Mouse (Mus musculus): Measurements from ENCODE around the gene Ass1. TPM values are rescaled to one million over a fixed set of nuclear protein-coding genes. Genes with fewer than 3 reads are reported as not detected.

Gene Ass1
- polyA plus RNA-seq, 1 experiment from 2014 or later: 10.5 TPM

- peak overlapping the region; percentile 60 for H3K27ac ChIP-seq
- WGBS: 42% methylated on average over 3 of the region's 3 CpGs
Measured at GRCm38 (mm10) chr2:31448756-31449440, 21.1 kb upstream of the Ass1 start.

GRCm38 (mm10) chr2:31449441-31449815, 20.6 kb upstream of the Ass1 start:
- no peaks in the 10 kb centered on the region for H3K36me3 ChIP-seq
- no peak overlapping the region for H3K4me2 ChIP-seq (replicated peaks)
- WGBS: 42% methylated on average over 4 of the region's 4 CpGs
- peaks cover 18% of the 10 kb centered on the region for H3K27me3 ChIP-seq
- H3K4me3 ChIP-seq (replicated peaks): no peak overlapping the region
- no peaks in the 10 kb centered on the region for H3K9me3 ChIP-seq
- H3K27ac ChIP-seq: peak overlapping the region; percentile 60
- no peak overlapping the region for H3K9ac ChIP-seq (replicated peaks)
- ATAC-seq: peak; percentile 87
- peaks cover 28% of the 10 kb centered on the region for H3K4me1 ChIP-seq (replicated peaks)

More at GRCm38 (mm10) chr2:31448756-31449440, 21.1 kb upstream of the Ass1 start:
- Histone ChIP-seq H3K36me3 (no peaks in the 10 kb centered on the region), H3K4me1 (replicated peaks) (peaks cover 28% of the 10 kb centered on the region), H3K9ac (replicated peaks) (no peak overlapping the region), H3K4me3 (replicated peaks) (no peak overlapping the region), H3K27me3 (peaks cover 17% of the 10 kb centered on the region), H3K9me3 (no peaks in the 10 kb centered on the region), H3K4me2 (replicated peaks) (no peak overlapping the region)
- ATAC-seq: peak; percentile 25; the same call in 1 of the 2 replicates

GRCm38 (mm10) chr2:31449902-31450301, 20.1 kb upstream of the Ass1 start:
- H3K4me3 ChIP-seq (replicated peaks): no peak overlapping the region
- H3K9me3 ChIP-seq: no peaks in the 10 kb centered on the region
- H3K4me1 ChIP-seq (replicated peaks): peaks cover 30% of the 10 kb centered on the region
- H3K4me2 ChIP-seq (replicated peaks): no peak overlapping the region
- no peaks in the 10 kb centered on the region for H3K36me3 ChIP-seq
- WGBS: 96% methylated on average over 4 of the region's 4 CpGs
- ATAC-seq: peak; percentile 35; the same call in 1 of the 2 replicates
- H3K27ac ChIP-seq: no peak overlapping the region
- no peak overlapping the region for H3K9ac ChIP-seq (replicated peaks)
- H3K27me3 ChIP-seq: peaks cover 22% of the 10 kb centered on the region

- H3K36me3 ChIP-seq: no peaks in the 10 kb centered on the region
- H3K4me2 ChIP-seq (replicated peaks): no peak overlapping the region
- H3K27ac ChIP-seq: no peak overlapping the region
- H3K9me3 ChIP-seq: no peaks in the 10 kb centered on the region
- WGBS: 43% methylated on average over 3 of the region's 3 CpGs
- H3K4me3 ChIP-seq (replicated peaks): no peak overlapping the region
- H3K27me3 ChIP-seq: peaks cover 28% of the 10 kb centered on the region
- H3K4me1 ChIP-seq (replicated peaks): peaks cover 30% of the 10 kb centered on the region
- no peak overlapping the region for H3K9ac ChIP-seq (replicated peaks)
- no peak for ATAC-seq
Measured at GRCm38 (mm10) chr2:31450661-31451060, 19.3 kb upstream of the Ass1 start.

GRCm38 (mm10) chr2:31451530-31451929, 18.5 kb upstream of the Ass1 start:
- Histone ChIP-seq H3K9me3 (no peaks in the 10 kb centered on the region), H3K36me3 (no peaks in the 10 kb centered on the region), H3K4me3 (replicated peaks) (no peak overlapping the region), H3K9ac (replicated peaks) (no peak overlapping the region), H3K27ac (no peak overlapping the region), H3K27me3 (peaks cover 29% of the 10 kb centered on the region), H3K4me1 (replicated peaks) (peaks cover 30% of the 10 kb centered on the region), H3K4me2 (replicated peaks) (no peak overlapping the region)
- WGBS: 86% methylated on average over 1 of the region's 1 CpGs
- ATAC-seq: no peak

GRCm38 (mm10) chr2:31453011-31453410, 17.0 kb upstream of the Ass1 start:
- Histone ChIP-seq H3K36me3 (no peaks in the 10 kb centered on the region), H3K4me3 (replicated peaks) (no peak overlapping the region), H3K4me2 (replicated peaks) (no peak overlapping the region), H3K27ac (no peak overlapping the region), H3K9ac (replicated peaks) (no peak overlapping the region), H3K9me3 (no peaks in the 10 kb centered on the region), H3K4me1 (replicated peaks) (peaks cover 30% of the 10 kb centered on the region), H3K27me3 (peaks cover 39% of the 10 kb centered on the region)
- no peak for ATAC-seq
- 80% methylated on average over 13 of the region's 13 CpGs for WGBS

- Histone ChIP-seq H3K9me3 (no peaks in the 10 kb centered on the region), H3K27ac (no peak overlapping the region), H3K36me3 (no peaks in the 10 kb centered on the region), H3K27me3 (peaks cover 46% of the 10 kb centered on the region), H3K4me1 (replicated peaks) (peaks cover 27% of the 10 kb centered on the region), H3K4me3 (replicated peaks) (no peak overlapping the region), H3K4me2 (replicated peaks) (no peak overlapping the region), H3K9ac (replicated peaks) (no peak overlapping the region)
- ATAC-seq: no peak
- WGBS: 40% methylated on average over 11 of the region's 11 CpGs
Measured at GRCm38 (mm10) chr2:31453559-31454177, 16.3 kb upstream of the Ass1 start.

GRCm38 (mm10) chr2:31454280-31454679, 15.7 kb upstream of the Ass1 start:
- H3K27ac ChIP-seq: no peak overlapping the region
- H3K9ac ChIP-seq (replicated peaks): no peak overlapping the region
- no peak overlapping the region for H3K4me2 ChIP-seq (replicated peaks)
- no peaks in the 10 kb centered on the region for H3K36me3 ChIP-seq
- 72% methylated on average over 8 of the region's 8 CpGs for WGBS
- no peak for ATAC-seq
- peaks cover 21% of the 10 kb centered on the region for H3K4me1 ChIP-seq (replicated peaks)
- no peaks in the 10 kb centered on the region for H3K9me3 ChIP-seq
- no peak overlapping the region for H3K4me3 ChIP-seq (replicated peaks)
- H3K27me3 ChIP-seq: peaks cover 52% of the 10 kb centered on the region

- H3K36me3 ChIP-seq: no peaks in the 10 kb centered on the region
- H3K9ac ChIP-seq (replicated peaks): no peak overlapping the region
- peaks cover 20% of the 10 kb centered on the region for H3K4me1 ChIP-seq (replicated peaks)
- no peak overlapping the region for H3K27ac ChIP-seq
- ATAC-seq: no peak
- no peak overlapping the region for H3K4me3 ChIP-seq (replicated peaks)
- H3K4me2 ChIP-seq (replicated peaks): no peak overlapping the region
- peaks cover 64% of the 10 kb centered on the region for H3K27me3 ChIP-seq
- 88% methylated on average over 7 of the region's 7 CpGs for WGBS
- no peaks in the 10 kb centered on the region for H3K9me3 ChIP-seq
Measured at GRCm38 (mm10) chr2:31455418-31455817, 14.6 kb upstream of the Ass1 start.

GRCm38 (mm10) chr2:31458460-31458859, 11.5 kb upstream of the Ass1 start:
- Histone ChIP-seq H3K4me1 (replicated peaks) (peaks cover 13% of the 10 kb centered on the region), H3K36me3 (no peaks in the 10 kb centered on the region), H3K4me2 (replicated peaks) (no peak overlapping the region), H3K9me3 (no peaks in the 10 kb centered on the region), H3K27me3 (peaks cover 77% of the 10 kb centered on the region), H3K27ac (no peak overlapping the region), H3K4me3 (replicated peaks) (no peak overlapping the region), H3K9ac (replicated peaks) (no peak overlapping the region)
- WGBS: 54% methylated on average over 5 of the region's 5 CpGs
- ATAC-seq: no peak

GRCm38 (mm10) chr2:31458989-31459936, 10.7 kb upstream of the Ass1 start:
- Histone ChIP-seq H3K4me3 (replicated peaks) (no peak overlapping the region), H3K4me2 (replicated peaks) (peak overlapping the region; percentile 67), H3K9me3 (no peaks in the 10 kb centered on the region), H3K4me1 (replicated peaks) (peaks cover 13% of the 10 kb centered on the region), H3K27me3 (peaks cover 73% of the 10 kb centered on the region), H3K36me3 (no peaks in the 10 kb centered on the region), H3K9ac (replicated peaks) (no peak overlapping the region), H3K27ac (no peak overlapping the region)
- WGBS: 46% methylated on average over 16 of the region's 16 CpGs
- ATAC-seq: peak; percentile 18; the same call in 1 of the 2 replicates

Data from midbrain, embryonic 13.5 days (tissue).